Mouse (Mus musculus): ENCODE results near the gene Tcf7l1. TPM values are rescaled to one million over a fixed set of nuclear protein-coding genes. Genes with fewer than 3 reads are reported as not detected.

The Tcf7l1 gene
- total and polyA plus RNA-seq, 2 experiments from 2014 or later: 1.3 to 9.2 TPM

GRCm38 (mm10) chr6:72583211-72583839, 205.7 kb downstream of the Tcf7l1 start:
- Histone ChIP-seq H3K4me3 (ENCODE audit: low read depth, low read length) (no peak overlapping the region), H3K4me1 (ENCODE audit: control insufficient read depth, insufficient read depth) (no peaks in the 10 kb centered on the region), H3K9ac (replicated peaks; ENCODE audit: low read depth, low read length) (no peak overlapping the region), H3K36me3 (replicated peaks; ENCODE audit: control insufficient read depth, insufficient read depth, low read length) (peaks cover 31% of the 10 kb centered on the region), H3K27me3 (ENCODE audit: control insufficient read depth, insufficient read depth, low read length) (no peaks in the 10 kb centered on the region), H3K4me2 (ENCODE audit: low read depth, low read length) (no peak overlapping the region), H3K27ac (ENCODE audit: low read depth) (no peak overlapping the region), H3K9me3 (replicated peaks; ENCODE audit: control insufficient read depth, low read length) (no peaks in the 10 kb centered on the region)
- ATAC-seq (ENCODE audit: insufficient read depth, low read depth) (no peak), DNase-seq (ENCODE audit: low spot score) (no peak)
- TF ChIP-seq EP300 (IDR thresholded peaks at IDR 0.05; ENCODE audit: low read depth): no peak
- 82% methylated on average over 4 of the region's 4 CpGs for WGBS

- no peak for DNase-seq (ENCODE audit: low spot score)
- H3K4me2 ChIP-seq (ENCODE audit: low read depth, low read length): no peak overlapping the region
These were observed 207.2 kb downstream of the Tcf7l1 start for GRCm38 (mm10) chr6:72581625-72582382.

More at GRCm38 (mm10) chr6:72581625-72582382, 207.2 kb downstream of the Tcf7l1 start:
- H3K4me3 ChIP-seq (ENCODE audit: low read depth, low read length): no peak overlapping the region
- 70% methylated on average over 11 of the region's 11 CpGs for WGBS
- ATAC-seq (ENCODE audit: insufficient read depth, low read depth): no peak
- no peak overlapping the region for H3K27ac ChIP-seq (ENCODE audit: low read depth)
- H3K27me3 ChIP-seq (ENCODE audit: control insufficient read depth, insufficient read depth, low read length): no peaks in the 10 kb centered on the region
- H3K36me3 ChIP-seq (replicated peaks; ENCODE audit: control insufficient read depth, insufficient read depth, low read length): peaks cover 36% of the 10 kb centered on the region
- H3K9me3 ChIP-seq (replicated peaks; ENCODE audit: control insufficient read depth, low read length): no peaks in the 10 kb centered on the region
- TF ChIP-seq CTCF (IDR thresholded peaks at IDR 0.05; ENCODE audit: low read depth) (no peak), EP300 (IDR thresholded peaks at IDR 0.05; ENCODE audit: low read depth) (no peak)
- no peak overlapping the region for H3K9ac ChIP-seq (replicated peaks; ENCODE audit: low read depth, low read length)
- H3K4me1 ChIP-seq (ENCODE audit: control insufficient read depth, insufficient read depth): no peaks in the 10 kb centered on the region

Other genes with a start within 250 kb of the Tcf7l1 start
- gene Capg, start 244.9 kb downstream of the Tcf7l1 start, total RNA-seq (2014; rRNA removed; ENCODE audit: low replicate concordance): 25.1 and 53.6 TPM in 2 replicates
- gene Capg, start 244.9 kb downstream of the Tcf7l1 start, polyA plus RNA-seq (2015; fragmentation: Nextera tagmentation; extraction: Ambion mirVana): 24.9 and 25.9 TPM in 2 replicates
- gene Elmod3, start 190.8 kb downstream of the Tcf7l1 start, total RNA-seq (2014; rRNA removed; ENCODE audit: low replicate concordance): 21.9 and 30.9 TPM in 2 replicates
- 17.6 and 18.6 TPM in 2 replicates for gene Elmod3, start 190.8 kb downstream of the Tcf7l1 start, polyA plus RNA-seq (2015; fragmentation: Nextera tagmentation; extraction: Ambion mirVana)
- gene Retsat, start 190.8 kb downstream of the Tcf7l1 start, total RNA-seq (2014; rRNA removed; ENCODE audit: low replicate concordance): 21.8 and 41.8 TPM in 2 replicates
- gene Retsat, start 190.8 kb downstream of the Tcf7l1 start, polyA plus RNA-seq (2015; fragmentation: Nextera tagmentation; extraction: Ambion mirVana): 64.4 and 69.1 TPM in 2 replicates
- gene Tgoln1, start 172.3 kb downstream of the Tcf7l1 start, total RNA-seq (2014; rRNA removed; ENCODE audit: low replicate concordance): 16.4 and 22.5 TPM in 2 replicates
- 19.4 and 21.3 TPM in 2 replicates for gene Tgoln1, start 172.3 kb downstream of the Tcf7l1 start, polyA plus RNA-seq (2015; fragmentation: Nextera tagmentation; extraction: Ambion mirVana)
- 88.7 and 93.7 TPM in 2 replicates for gene Kcmf1, start 110.7 kb upstream of the Tcf7l1 start, total RNA-seq (2014; rRNA removed; ENCODE audit: low replicate concordance)
- 43.7 and 52.1 TPM in 2 replicates for gene Kcmf1, start 110.7 kb upstream of the Tcf7l1 start, polyA plus RNA-seq (2015; fragmentation: Nextera tagmentation; extraction: Ambion mirVana)
- 43.7 and 63.7 TPM in 2 replicates for gene Tmsb10, start 169.5 kb upstream of the Tcf7l1 start, total RNA-seq (2014; rRNA removed; ENCODE audit: low replicate concordance)
- gene Tmsb10, start 169.5 kb upstream of the Tcf7l1 start, polyA plus RNA-seq (2015; fragmentation: Nextera tagmentation; extraction: Ambion mirVana): 1,264 and 1,367 TPM in 2 replicates